Mouse (Mus musculus): ENCODE measurements around the gene Cenpv. TPM values are rescaled to one million over a fixed set of nuclear protein-coding genes. Genes with fewer than 3 reads are reported as not detected.

Gene Cenpv
- 29.8 and 33.1 TPM in 2 replicates for polyA plus RNA-seq (2014; fragmentation: Nextera tagmentation; extraction: Ambion mirVana)

- WGBS: 7% methylated on average over 38 of the region's 57 CpGs
Observed at GRCm38 (mm10) chr11:62539089-62539890, at the start of gene Cenpv. Gene Cenpv (minus strand): TSS chr11:62539261.

DNA sequence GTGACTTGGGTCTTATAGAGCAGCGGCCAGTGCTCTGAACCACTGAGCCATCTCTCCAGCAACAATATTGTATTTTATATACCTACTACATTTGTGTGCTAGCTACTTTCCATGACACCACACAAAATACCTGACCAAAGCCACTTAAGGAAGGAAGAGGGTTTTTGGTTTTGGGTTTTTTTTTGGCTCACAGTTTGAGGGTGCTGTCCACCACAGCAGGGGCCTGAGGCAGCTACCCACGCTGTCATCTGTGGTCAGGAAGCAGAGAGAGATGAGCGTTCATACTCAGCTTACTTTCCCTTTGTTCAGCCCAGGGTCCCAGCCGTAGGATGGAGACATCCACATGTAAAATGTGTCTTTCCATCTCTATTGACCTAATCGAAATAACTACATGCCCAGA is 48.0 kb upstream of the Cenpv start:
- H3K36me3 ChIP-seq (ENCODE audit: control insufficient read depth, insufficient read depth, low read length): no peaks in the 10 kb centered on the region
- no peak for ATAC-seq (ENCODE audit: low FRiP score, low TSS enrichment)
- no peak overlapping the region for H3K27ac ChIP-seq (ENCODE audit: low read depth, low read length)
- no peaks in the 10 kb centered on the region for H3K27me3 ChIP-seq (ENCODE audit: control insufficient read depth, insufficient read depth, low read length)
- no peak overlapping the region for H3K9ac ChIP-seq (ENCODE audit: low read depth, low read length)
- 87% methylated on average over 5 of the region's 5 CpGs for whole genome bisulfite sequencing
- H3K4me2 ChIP-seq (replicated peaks; ENCODE audit: low read depth, low read length): no peak overlapping the region
- H3K4me3 ChIP-seq (ENCODE audit: low read length): no peak overlapping the region
- no peaks in the 10 kb centered on the region for H3K4me1 ChIP-seq (ENCODE audit: control insufficient read depth, insufficient read depth, low read length)
- no peaks in the 10 kb centered on the region for H3K9me3 ChIP-seq (ENCODE audit: control insufficient read depth, low read length)

More at GRCm38 (mm10) chr11:62539089-62539890, at the start of gene Cenpv:
- Histone ChIP-seq H3K36me3 (ENCODE audit: control insufficient read depth, insufficient read depth, low read length) (no peaks in the 10 kb centered on the region), H3K27me3 (ENCODE audit: control insufficient read depth, insufficient read depth, low read length) (no peaks in the 10 kb centered on the region), H3K4me2 (replicated peaks; ENCODE audit: low read depth, low read length) (peak within 1 kb of the TSS; percentile 88), H3K9ac (ENCODE audit: low read depth, low read length) (peak within 1 kb of the TSS; percentile 90), H3K4me1 (ENCODE audit: control insufficient read depth, insufficient read depth, low read length) (no peaks in the 10 kb centered on the region), H3K9me3 (ENCODE audit: control insufficient read depth, low read length) (no peaks in the 10 kb centered on the region), H3K27ac (ENCODE audit: low read depth, low read length) (no peak within 1 kb of the TSS; the same call in 1 of the 2 replicates), H3K4me3 (ENCODE audit: low read length) (peak within 1 kb of the TSS; percentile 78)
- ATAC-seq (ENCODE audit: low FRiP score, low TSS enrichment): peak; percentile 72

- no peaks in the 10 kb centered on the region for H3K36me3 ChIP-seq (ENCODE audit: control insufficient read depth, insufficient read depth, low read length)
- no peak overlapping the region for H3K4me2 ChIP-seq (replicated peaks; ENCODE audit: low read depth, low read length)
- no peak for ATAC-seq (ENCODE audit: low FRiP score, low TSS enrichment)
- WGBS: 55% methylated on average over 9 of the region's 9 CpGs
- H3K27ac ChIP-seq (ENCODE audit: low read depth, low read length): no peak overlapping the region
- no peaks in the 10 kb centered on the region for H3K9me3 ChIP-seq (ENCODE audit: control insufficient read depth, low read length)
- no peaks in the 10 kb centered on the region for H3K4me1 ChIP-seq (ENCODE audit: control insufficient read depth, insufficient read depth, low read length)
- no peak overlapping the region for H3K4me3 ChIP-seq (ENCODE audit: low read length)
- H3K27me3 ChIP-seq (ENCODE audit: control insufficient read depth, insufficient read depth, low read length): no peaks in the 10 kb centered on the region
- H3K9ac ChIP-seq (ENCODE audit: low read depth, low read length): no peak overlapping the region
Observed at GRCm38 (mm10) chr11:62584671-62585206, 45.7 kb upstream of the Cenpv start.

GRCm38 (mm10) chr11:62583031-62583430 is 44.0 kb upstream of the Cenpv start:
- ATAC-seq (ENCODE audit: low FRiP score, low TSS enrichment): no peak
- Histone ChIP-seq H3K27ac (ENCODE audit: low read depth, low read length) (no peak overlapping the region), H3K4me1 (ENCODE audit: control insufficient read depth, insufficient read depth, low read length) (no peaks in the 10 kb centered on the region), H3K4me2 (replicated peaks; ENCODE audit: low read depth, low read length) (no peak overlapping the region), H3K27me3 (ENCODE audit: control insufficient read depth, insufficient read depth, low read length) (no peaks in the 10 kb centered on the region), H3K4me3 (ENCODE audit: low read length) (no peak overlapping the region), H3K9me3 (ENCODE audit: control insufficient read depth, low read length) (no peaks in the 10 kb centered on the region), H3K36me3 (ENCODE audit: control insufficient read depth, insufficient read depth, low read length) (no peaks in the 10 kb centered on the region), H3K9ac (ENCODE audit: low read depth, low read length) (no peak overlapping the region)
- 81% methylated on average over 6 of the region's 6 CpGs for WGBS

DNA sequence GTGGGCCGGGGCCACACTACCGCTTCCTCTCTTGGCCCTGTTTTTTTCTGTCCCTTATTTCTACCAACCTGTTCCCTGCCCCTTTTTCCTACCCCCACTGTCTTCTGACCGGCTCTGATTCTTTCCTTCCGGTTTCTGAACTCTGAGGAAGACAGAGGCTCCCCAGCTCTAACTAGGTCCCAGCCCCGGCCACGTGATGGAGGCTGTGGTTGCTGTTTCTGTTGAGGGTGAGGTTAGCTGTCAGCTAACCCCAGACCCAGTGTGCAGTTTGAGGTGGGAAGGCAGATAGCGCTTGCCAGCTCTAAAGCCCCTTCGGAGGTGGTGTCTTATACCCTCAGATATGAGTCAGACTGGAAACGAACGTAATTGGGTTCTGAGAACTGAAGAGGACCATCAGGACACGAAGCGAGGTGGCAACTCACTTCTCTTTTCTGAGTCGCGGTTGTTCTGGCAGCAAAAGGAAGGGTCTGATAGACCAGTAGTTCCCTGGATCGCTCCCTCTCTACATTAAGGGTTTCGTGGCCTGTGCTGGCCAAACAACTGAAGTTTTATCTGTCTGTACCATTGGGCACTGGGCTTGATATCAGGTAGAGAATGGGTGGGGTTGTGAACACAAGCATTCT is 37.6 kb upstream of the Cenpv start:
- no peaks in the 10 kb centered on the region for H3K9me3 ChIP-seq (ENCODE audit: control insufficient read depth, low read length)
- H3K9ac ChIP-seq (ENCODE audit: low read depth, low read length): no peak overlapping the region
- WGBS: 63% methylated on average over 16 of the region's 16 CpGs
- H3K4me1 ChIP-seq (ENCODE audit: control insufficient read depth, insufficient read depth, low read length): 0 out of 2 replicates have a peak, but pooled peaks cover 3% of the 10 kb centered on the region
- H3K4me2 ChIP-seq (replicated peaks; ENCODE audit: low read depth, low read length): peak overlapping the region; percentile 99
- H3K4me3 ChIP-seq (ENCODE audit: low read length): peak overlapping the region; percentile 55
- no peak overlapping the region for H3K27ac ChIP-seq (ENCODE audit: low read depth, low read length)
- ATAC-seq (ENCODE audit: low FRiP score, low TSS enrichment): no peak
- H3K36me3 ChIP-seq (ENCODE audit: control insufficient read depth, insufficient read depth, low read length): no peaks in the 10 kb centered on the region
- peaks cover 7% of the 10 kb centered on the region; the same call in 1 of the 2 replicates for H3K27me3 ChIP-seq (ENCODE audit: control insufficient read depth, insufficient read depth, low read length)

DNA sequence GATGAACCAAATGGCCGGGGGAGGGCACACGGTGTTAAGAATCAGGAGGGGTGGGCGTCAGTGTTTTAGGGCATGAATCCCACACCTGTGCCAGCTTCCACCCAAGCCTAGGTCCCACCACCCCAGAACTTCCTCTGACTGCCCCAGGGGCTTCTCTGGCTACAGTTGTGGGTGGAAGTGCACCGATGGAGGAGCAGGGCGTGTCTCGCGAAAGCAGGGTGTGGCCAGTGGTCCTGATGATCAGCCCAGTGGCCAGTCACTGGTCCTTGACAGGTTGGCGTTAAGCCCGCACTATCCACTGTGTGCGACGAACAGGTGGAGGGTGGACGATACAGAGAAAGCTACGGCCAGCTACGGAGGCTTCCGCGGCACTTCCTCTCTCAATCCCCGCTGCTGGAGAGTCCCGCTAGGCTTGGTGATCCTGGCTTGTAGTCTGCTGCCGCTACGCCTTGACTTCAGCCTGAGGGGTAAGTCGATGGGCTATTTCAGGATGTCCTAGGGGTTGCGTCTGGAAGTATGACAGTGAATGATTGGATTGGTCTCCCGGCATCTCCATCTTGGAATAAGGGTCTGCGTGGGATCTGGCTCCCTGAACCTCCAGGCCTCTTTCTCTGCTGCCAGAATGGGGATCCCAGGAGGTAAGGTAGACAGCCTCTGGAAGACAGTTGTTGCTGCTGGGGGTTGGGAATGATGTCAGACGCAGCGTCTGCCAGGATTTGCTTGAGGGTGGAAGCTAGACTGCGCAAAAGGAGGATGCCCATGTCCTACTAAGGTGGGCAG is 36.8 kb upstream of the Cenpv start:
- Histone ChIP-seq H3K9me3 (ENCODE audit: control insufficient read depth, low read length) (no peaks in the 10 kb centered on the region), H3K4me2 (replicated peaks; ENCODE audit: low read depth, low read length) (peak overlapping the region; percentile 99), H3K27me3 (ENCODE audit: control insufficient read depth, insufficient read depth, low read length) (peaks cover 7% of the 10 kb centered on the region; the same call in 1 of the 2 replicates), H3K9ac (ENCODE audit: low read depth, low read length) (peak overlapping the region; percentile 50), H3K36me3 (ENCODE audit: control insufficient read depth, insufficient read depth, low read length) (no peaks in the 10 kb centered on the region), H3K4me3 (ENCODE audit: low read length) (peak overlapping the region; percentile 55), H3K27ac (ENCODE audit: low read depth, low read length) (no peak overlapping the region), H3K4me1 (ENCODE audit: control insufficient read depth, insufficient read depth, low read length) (0 out of 2 replicates have a peak, but pooled peaks cover 3% of the 10 kb centered on the region)
- WGBS: 5% methylated on average over 27 of the region's 27 CpGs
- peak; percentile 77 for ATAC-seq (ENCODE audit: low FRiP score, low TSS enrichment)

DNA sequence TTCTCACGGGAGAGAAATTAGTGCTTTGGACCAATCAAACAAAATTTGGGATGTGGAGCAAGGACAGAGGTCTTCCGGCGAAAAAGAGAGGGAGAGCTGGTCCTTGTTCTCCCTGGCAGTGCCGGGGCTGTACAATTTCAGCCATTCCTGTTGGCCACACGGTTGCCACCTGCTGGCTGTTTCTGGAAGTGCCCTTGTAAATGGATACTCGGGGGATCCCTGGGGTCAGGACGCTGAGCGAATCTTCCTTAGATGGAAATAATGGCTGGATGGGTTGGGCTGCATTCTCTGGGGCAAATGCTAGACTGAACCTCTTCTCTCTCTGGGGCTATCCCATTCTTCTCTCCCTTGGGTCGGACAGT is 36.2 kb upstream of the Cenpv start:
- H3K9me3 ChIP-seq (ENCODE audit: control insufficient read depth, low read length): no peaks in the 10 kb centered on the region
- H3K4me1 ChIP-seq (ENCODE audit: control insufficient read depth, insufficient read depth, low read length): 0 out of 2 replicates have a peak, but pooled peaks cover 3% of the 10 kb centered on the region
- H3K4me3 ChIP-seq (ENCODE audit: low read length): peak overlapping the region; percentile 55
- ATAC-seq (ENCODE audit: low FRiP score, low TSS enrichment): peak; percentile 72
- H3K9ac ChIP-seq (ENCODE audit: low read depth, low read length): peak overlapping the region; percentile 50; the same call in 1 of the 2 replicates
- H3K4me2 ChIP-seq (replicated peaks; ENCODE audit: low read depth, low read length): peak overlapping the region; percentile 99
- H3K27me3 ChIP-seq (ENCODE audit: control insufficient read depth, insufficient read depth, low read length): peaks cover 7% of the 10 kb centered on the region; the same call in 1 of the 2 replicates
- H3K27ac ChIP-seq (ENCODE audit: low read depth, low read length): no peak overlapping the region
- 3% methylated on average over 8 of the region's 9 CpGs for WGBS
- no peaks in the 10 kb centered on the region for H3K36me3 ChIP-seq (ENCODE audit: control insufficient read depth, insufficient read depth, low read length)

DNA sequence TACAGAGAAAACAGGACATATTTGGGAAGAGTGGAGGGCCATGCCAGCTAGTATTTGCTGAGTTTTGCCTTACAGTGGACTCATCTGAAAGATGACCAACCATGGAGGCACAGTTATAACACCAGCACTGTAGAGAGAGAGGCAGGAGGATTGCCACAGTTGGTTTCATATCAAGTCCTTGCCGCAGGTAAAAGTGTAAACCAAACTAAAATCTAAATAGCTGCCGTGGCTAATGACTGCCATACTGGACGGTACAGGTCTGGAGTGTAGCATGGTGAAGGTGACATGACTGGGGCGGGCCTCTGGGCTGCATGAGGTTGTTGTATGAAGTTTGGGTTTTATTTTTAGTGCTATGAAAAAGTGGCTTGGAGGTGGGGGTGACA is 35.6 kb upstream of the Cenpv start:
- H3K9me3 ChIP-seq (ENCODE audit: control insufficient read depth, low read length): no peaks in the 10 kb centered on the region
- H3K4me3 ChIP-seq (ENCODE audit: low read length): no peak overlapping the region
- 85% methylated on average over 4 of the region's 4 CpGs for WGBS
- 0 out of 2 replicates have a peak, but pooled peaks cover 3% of the 10 kb centered on the region for H3K4me1 ChIP-seq (ENCODE audit: control insufficient read depth, insufficient read depth, low read length)
- ATAC-seq (ENCODE audit: low FRiP score, low TSS enrichment): no peak
- no peaks in the 10 kb centered on the region for H3K36me3 ChIP-seq (ENCODE audit: control insufficient read depth, insufficient read depth, low read length)
- peaks cover 7% of the 10 kb centered on the region; the same call in 1 of the 2 replicates for H3K27me3 ChIP-seq (ENCODE audit: control insufficient read depth, insufficient read depth, low read length)
- H3K27ac ChIP-seq (ENCODE audit: low read depth, low read length): no peak overlapping the region
- no peak overlapping the region for H3K4me2 ChIP-seq (replicated peaks; ENCODE audit: low read depth, low read length)
- H3K9ac ChIP-seq (ENCODE audit: low read depth, low read length): no peak overlapping the region

All from kidney, embryonic 14.5 days (tissue).